Mouse (Mus musculus): ENCODE results near the gene Fam213b. TPM values are rescaled to one million over a fixed set of nuclear protein-coding genes. Genes with fewer than 3 reads are reported as not detected.

Gene Fam213b
- total RNA-seq, 2 experiments from 2014 or later, result 0.94 TPM; not detected in 1

DNA sequence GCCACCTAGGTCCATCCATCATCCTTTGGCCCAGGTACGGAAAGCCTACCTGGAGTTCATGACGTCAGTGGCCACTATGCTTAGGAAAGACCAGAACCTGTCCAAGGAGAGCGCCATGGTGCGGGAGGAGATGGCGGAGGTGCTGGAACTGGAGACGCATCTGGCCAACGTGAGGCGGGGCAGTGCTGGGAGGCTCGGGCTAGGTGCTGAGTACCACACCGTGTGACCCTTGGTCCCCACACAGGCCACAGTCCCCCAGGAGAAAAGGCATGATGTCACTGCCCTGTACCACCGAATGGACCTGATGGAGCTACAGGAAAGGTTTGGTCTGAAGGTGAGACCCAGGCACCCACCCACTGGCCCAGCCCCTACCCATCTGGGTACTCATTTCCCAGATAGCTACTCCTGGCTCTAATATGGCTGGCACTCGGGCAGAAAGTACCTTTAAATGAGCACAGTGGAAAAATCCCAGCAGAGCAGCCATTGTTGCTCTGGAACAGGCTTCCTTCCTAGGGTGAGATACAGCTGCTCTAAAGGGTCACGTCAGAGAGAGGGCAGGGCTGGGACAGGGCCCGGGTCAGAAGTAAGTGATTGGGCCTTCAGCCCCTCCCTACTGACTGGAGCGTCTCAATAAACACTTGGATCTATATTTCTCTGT lies 11.2 kb downstream of the Fam213b start:
- no peak for ATAC-seq (replicated peaks; ENCODE audit: low FRiP score, low TSS enrichment, poor library complexity, severe bottlenecking)

DNA sequence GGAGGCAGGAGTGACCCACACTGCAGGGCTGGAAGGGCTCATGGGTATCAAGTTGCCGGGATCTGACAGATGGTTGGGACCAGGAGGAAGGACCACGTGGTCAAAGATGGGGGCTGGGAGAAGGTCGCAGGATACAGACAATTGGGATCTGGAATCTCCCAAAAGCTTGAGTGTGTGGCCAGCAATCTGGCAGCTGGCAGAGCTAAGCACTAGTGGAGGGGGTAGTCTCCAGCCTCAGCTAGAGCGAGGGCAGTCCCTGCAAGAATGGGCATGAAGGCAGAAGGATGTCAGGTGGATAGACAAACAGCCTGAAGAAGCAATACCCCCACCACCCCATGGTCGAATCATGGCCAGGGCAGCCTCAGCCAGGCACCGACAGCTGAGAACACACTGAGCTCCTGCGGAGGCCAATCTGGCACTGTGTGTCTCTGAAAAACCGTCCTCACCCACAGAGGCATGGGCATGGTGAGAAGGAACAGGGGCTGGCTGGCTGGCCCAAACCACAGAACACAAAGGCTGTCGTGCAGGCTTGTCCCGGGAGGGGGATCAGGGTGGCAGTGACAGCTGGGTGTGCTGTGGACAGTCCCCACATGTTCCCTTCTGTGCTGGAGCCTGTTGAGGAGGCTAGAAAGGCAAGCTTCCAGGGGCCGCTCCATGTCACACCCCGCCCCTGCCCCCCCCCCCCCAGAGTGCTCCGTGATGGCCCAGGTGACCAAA lies 11.9 kb downstream of the Fam213b start:
- ATAC-seq (replicated peaks; ENCODE audit: low FRiP score, low TSS enrichment, poor library complexity, severe bottlenecking), result no peak

DNA sequence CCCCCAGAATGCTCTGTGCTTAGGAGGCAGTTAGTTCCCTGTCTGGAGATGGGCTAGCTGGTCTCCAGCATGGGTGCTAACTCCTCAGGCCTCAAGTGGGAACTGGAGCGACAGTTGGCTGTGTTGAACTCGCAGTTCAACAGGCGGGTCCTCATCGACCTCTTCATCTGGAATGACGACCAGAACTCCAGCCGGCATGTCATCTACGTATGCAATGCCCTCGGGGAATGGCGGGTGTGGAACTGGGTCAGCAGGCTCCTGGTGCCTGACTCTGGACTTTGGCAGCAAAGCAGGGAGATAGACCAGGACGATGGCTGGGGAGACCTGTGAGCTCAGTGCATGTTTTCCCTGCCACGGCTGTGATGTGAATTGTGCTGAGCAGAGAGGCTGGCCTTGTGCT lies 13.5 kb downstream of the Fam213b start:
- ATAC-seq (replicated peaks; ENCODE audit: low FRiP score, low TSS enrichment, poor library complexity, severe bottlenecking), result no peak

DNA sequence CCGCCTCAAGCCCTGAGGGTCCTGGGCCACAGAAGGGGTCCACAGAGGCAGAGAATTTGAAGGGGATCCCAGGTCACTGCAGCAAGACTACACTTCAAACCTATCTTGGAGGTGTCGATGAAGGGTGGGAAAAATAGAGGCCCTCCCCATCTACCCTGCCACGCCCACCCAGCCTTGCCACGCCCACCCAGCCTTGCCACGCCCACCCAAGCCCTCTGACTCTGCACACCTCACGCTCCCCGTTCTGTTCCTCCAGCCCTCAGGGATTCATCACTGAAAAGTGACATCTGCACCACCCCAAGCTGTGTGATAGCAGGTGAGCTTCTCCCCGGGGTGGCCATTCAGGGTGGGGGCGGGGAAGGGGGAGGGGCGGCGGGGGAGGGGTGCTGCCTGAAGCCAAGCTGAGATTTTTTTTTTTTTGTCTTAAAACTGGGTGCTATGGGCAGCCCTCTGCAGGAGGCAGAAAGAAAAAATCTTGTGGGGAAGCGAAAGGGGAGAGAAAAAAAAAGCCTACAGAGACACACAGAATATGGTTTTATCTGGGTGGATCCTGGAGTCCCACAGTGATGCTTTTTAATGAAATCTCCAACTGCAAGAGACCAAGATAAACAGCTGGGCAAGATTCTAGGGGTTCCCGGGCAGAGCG lies 16.8 kb downstream of the Fam213b start:
- 0 out of 2 replicates have a peak, but pooled peaks have one; percentile 13 for ATAC-seq (replicated peaks; ENCODE audit: low FRiP score, low TSS enrichment, poor library complexity, severe bottlenecking)

DNA sequence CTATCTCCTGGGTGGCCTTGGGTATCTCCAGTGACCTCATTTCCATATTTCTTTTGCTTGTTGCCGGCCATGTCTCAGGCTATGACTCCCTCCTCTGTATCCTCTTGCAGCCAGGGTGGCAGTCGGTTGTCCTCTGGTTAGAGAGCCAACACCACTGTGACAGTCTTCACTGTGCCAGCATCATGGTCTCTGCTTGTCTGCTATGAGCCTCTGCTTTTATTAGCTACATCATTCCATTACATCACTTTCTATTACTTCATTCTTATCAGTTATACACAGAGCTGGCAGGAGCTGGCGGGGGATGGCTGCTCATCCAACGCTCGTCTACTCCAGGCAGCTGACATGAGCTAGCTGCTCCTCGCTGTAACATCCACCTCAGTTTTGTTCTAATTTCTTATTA lies 18.2 kb downstream of the Fam213b start:
- ATAC-seq (replicated peaks; ENCODE audit: low FRiP score, low TSS enrichment, poor library complexity, severe bottlenecking), result peak; percentile 86

DNA sequence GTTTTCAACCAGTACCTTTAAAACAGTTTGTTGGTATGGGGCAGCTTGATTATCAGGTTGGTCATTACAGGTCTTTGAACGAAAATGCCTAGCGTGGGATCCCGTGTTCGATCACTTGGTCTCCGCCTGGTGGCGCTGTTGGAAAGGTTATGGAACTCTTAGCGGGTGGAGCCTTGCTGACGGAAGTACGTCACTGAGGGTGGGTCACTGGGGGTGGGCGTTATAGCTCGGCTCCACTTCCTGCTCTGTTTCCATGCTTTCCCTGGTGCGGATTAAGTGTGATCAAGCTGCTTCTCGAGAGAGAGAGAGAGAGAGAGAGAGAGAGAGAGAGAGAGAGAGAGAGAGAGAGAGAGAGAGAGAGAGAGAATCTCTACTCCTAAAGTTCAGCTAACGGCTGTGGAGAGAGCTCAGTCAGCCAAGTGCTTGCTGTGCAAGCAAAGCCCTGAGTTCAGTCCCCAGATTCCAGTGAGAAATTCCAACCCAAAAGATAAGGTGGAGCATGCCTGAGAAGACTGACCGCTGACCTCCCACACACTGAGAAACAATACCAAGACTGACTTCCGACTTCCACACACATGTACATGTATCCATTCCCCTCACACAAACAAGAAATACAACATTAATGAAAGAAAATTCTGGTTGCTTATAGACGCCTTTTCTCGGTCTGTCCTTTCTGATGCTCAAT lies 20.9 kb downstream of the Fam213b start:
- ATAC-seq (replicated peaks; ENCODE audit: low FRiP score, low TSS enrichment, poor library complexity, severe bottlenecking), result peak; percentile 73

DNA sequence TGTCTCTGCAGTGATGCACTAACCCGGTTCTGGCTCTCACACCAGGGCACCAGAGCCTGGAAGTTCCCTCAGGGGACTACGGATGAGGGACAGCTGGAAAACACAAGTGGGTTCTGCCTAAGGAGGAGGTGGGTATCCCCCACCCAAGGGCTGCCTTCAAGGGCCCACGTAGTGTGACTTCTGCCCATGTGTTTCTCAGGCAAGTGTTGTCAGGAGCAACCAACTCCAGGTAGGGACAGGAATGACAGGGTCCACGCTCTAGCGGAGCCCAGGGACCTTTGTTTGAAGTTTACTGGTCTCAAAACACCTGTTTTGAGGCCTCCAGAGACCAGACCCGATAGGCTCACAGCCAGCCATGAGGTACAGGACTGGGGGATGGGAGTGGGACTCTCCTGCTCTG lies 25.7 kb downstream of the Fam213b start:
- ATAC-seq (replicated peaks; ENCODE audit: low FRiP score, low TSS enrichment, poor library complexity, severe bottlenecking), result no peak

DNA sequence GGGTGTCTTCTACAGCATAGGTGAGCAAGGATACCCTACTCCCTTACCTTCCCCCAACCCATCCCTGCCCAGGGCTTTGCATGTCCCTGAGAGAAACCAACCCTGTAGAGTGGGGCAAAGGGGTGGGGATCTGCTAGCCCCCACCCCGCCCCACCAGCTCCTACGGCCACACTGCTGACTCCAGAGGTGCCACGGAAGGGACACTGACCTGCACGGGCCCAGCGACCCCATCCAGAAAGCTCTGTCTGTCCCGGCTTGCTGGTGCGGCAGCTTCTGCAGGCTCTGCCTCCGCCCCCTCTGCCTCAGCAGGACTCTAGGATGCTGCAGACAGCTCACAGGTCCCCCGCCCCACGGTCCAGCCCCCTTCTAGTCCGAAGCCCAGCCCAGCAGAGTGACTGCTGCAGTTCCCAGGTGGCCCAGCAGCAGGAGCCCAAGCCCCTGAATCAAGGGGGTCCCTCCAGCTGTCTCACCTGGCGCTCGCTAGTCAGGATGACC lies 27.1 kb downstream of the Fam213b start:
- peak; percentile 41; the same call in 1 of the 2 replicates for ATAC-seq (replicated peaks; ENCODE audit: low FRiP score, low TSS enrichment, poor library complexity, severe bottlenecking)

DNA sequence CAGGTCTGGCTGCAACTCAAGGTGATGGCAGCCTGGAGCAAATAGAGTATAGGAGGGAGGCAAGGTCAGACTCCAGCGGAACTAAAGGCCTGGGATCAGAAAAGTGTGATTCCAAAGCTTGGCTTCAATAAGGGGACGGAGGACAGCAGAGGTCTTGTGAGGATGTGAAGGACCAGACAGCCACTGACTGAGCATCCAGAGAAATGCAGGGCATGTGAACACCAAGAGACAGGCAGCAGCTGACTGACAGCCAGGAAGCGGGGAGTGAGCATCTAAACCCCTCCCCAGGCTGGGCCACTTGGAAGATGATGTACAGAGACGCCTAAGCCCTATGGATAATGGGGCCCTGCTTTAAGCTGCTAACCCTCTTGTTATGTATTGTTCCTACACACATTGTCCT lies 28.2 kb downstream of the Fam213b start:
- no peak for ATAC-seq (replicated peaks; ENCODE audit: low FRiP score, low TSS enrichment, poor library complexity, severe bottlenecking)

DNA sequence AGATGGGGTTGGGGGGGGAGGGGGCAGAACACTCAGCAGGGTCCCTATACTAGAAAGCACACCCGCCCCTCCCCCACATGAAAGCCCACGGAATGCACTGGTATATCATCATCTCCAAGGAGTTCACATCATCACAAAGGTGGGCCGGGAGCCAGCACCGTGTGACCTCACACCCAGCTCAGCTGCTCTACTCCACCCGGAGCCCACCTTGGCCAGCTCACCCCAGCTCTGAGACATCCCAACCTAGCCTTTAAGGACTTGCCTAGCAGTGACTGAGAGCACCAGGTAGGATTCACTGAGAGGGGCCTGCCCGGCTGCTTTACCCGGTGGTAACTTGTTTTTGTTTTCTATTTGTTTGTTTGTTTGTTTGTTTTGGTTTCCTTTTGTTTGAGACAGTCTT lies 29.5 kb downstream of the Fam213b start, which contains the start of gene Mmel1:
TSS of gene Mmel1 (plus strand) at position 146 of the 400 bp plus-strand sequence.
- ATAC-seq (replicated peaks; ENCODE audit: low FRiP score, low TSS enrichment, poor library complexity, severe bottlenecking), result no peak

DNA sequence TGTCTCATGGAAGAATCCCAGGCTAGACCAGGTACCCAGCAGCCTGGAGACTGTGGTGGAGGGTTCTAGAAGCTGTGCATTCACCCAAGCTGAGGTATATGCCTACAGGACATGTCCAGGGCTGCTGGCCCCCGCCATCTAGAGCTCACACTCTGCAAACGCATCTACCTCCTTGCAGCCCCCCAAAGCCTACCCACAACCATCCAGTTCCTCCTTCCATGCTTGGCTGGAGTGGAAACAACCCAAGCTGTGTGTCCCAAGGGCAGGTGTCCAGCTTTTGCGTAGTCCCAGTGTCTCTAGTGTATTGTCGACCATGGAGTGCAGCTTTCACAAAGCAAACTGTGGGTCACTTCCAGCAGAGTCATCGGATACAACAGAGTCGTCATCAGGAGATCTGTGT lies 31.7 kb downstream of the Fam213b start:
- ATAC-seq (replicated peaks; ENCODE audit: low FRiP score, low TSS enrichment, poor library complexity, severe bottlenecking), result no peak

DNA sequence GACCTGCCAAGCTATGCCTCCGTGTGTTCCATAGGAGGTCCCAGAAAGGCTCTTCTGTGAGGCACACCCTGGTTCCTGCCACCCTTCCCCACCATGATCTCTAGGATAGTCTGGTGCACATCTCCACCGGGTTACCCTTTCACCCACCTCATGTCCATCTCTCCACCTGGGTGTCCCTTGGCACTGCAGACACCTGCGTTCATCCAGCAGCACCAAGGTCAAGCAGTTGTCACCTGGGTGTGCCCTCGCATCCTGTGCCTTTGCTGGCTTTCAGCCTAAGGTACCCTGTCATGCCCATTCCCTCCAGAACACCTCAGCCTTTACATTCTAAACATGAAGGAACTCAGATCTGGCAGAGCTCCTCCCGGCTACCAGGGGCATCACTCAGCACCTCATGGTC lies 32.5 kb downstream of the Fam213b start:
- no peak for ATAC-seq (replicated peaks; ENCODE audit: low FRiP score, low TSS enrichment, poor library complexity, severe bottlenecking)

DNA sequence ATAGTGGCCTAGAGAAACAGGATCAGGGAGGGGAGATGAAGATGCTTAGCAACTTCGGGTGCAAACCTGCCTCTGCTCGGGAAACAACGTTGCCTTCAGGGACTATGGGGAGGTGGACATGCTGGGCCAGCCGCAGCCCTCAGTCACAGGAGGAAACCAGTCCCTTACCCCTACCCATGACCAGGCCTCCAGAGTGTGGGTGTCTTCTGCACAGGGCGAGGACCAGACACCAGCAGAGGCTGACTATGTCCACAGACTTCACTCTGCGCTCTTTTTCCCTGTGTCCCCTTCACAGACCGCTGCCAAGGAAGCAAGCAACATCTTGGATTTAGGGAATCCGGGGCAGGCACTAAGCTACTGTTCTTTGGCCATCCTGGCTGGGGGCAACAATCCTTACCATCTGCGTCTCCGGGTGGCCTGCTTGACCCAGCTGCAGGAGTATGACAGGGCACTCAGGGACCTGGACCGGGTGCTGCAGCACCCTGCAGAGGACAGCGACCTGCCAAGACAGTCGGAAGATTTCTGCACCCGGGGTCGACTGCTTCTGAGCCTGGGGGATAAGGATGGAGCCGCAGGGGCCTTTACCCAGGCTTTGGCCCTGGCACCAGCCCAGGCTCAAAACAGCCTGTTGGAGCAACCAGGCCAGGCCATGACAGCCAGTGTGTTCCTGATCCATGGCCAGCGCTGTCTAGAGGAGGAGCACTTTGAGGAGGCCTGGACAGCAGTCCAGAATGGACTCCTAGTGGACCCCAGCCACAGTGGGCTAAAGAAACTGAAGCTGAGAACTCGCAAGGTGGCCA lies 33.8 kb downstream of the Fam213b start:
- no peak for ATAC-seq (replicated peaks; ENCODE audit: low FRiP score, low TSS enrichment, poor library complexity, severe bottlenecking)

DNA sequence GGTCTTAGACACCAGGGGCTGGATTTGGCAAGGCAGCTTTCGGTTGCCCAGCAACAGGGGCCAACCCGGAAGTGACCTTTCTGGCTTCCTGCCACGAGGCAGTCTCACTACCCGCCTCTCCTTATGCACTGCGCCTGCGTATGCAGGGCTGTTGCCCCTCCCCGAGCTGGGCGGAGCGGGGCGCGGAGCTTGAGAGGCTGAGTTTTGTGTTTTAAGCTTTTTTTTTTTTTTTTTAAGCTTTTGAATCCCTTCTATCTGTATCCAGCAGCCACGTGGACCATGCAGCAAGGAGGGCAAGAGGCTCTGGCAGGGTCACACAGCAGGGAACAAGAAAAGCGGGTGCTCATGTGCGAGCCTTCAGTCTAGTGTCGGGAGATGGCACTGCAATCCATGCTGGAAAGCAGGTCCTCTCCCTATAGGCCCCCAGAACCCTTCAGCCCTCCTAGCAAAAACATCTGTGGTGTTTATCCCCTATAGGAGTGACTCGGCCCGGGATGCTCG lies 34.6 kb downstream of the Fam213b start:
- ATAC-seq (replicated peaks; ENCODE audit: low FRiP score, low TSS enrichment, poor library complexity, severe bottlenecking), result peak; percentile 77

DNA sequence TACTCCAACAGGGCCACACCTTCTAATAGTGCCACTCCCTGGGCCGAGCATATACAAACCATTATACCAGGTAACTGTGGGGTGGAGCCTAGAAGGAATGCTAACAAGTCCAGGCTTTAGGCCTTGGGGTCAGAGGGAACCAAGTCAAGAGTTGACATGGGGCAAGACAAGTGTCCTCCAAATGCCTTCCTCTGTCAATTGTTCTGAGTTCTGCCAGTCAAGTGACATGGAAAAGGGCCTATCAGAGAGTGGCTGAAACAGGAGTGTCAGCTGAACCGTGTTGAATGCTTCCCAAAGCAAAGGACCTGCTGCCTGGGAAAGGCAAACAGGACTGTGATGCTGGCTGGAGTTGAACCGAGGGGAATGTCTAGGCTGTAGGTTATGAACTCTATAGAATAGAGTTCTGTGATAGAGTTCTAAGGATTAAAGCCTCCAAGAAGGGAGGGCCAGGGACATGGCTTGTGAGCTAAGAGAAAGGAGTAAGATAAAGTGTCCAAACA lies 35.4 kb downstream of the Fam213b start:
- no peak for ATAC-seq (replicated peaks; ENCODE audit: low FRiP score, low TSS enrichment, poor library complexity, severe bottlenecking)

DNA sequence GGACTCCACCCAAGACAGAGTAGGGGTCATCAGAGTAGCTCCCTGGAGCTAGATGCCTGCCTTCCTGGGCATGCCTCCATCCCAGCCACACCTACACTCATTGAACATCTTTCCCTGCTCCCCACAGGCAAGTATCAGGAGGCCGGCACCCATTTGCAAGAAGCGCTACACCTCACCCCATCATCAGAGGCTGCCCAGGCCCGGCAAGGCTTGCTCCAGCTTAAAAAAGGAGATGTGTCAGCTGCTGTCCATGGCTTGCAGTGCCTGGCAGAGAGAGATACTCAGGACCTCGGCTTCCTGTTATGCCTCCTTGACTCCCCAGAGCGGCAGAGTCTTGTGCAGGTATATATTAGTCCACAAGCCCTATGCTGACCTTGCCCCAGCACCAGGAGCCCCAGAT lies 37.0 kb downstream of the Fam213b start:
- no peak for ATAC-seq (replicated peaks; ENCODE audit: low FRiP score, low TSS enrichment, poor library complexity, severe bottlenecking)

DNA sequence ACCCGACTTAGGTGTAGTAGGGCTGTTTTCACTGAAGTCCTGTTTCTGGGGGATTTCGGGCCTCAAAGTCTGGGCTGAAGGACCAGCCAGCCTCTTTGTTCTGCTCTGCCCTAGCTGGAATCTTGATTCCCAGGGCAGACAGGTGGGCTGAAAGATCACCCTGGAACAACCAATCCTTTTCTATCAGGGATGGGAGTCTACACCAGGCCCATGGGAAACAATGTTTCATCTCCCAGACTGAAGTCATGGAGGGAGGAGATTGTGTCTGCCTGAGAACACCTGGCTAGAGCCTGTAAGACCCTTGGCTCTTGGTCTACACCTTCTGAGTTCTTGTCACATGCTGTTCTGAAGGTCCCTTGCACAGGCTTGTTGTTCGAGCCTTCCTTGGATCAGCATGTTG lies 40.3 kb downstream of the Fam213b start:
- ATAC-seq (replicated peaks; ENCODE audit: low FRiP score, low TSS enrichment, poor library complexity, severe bottlenecking), result no peak

DNA sequence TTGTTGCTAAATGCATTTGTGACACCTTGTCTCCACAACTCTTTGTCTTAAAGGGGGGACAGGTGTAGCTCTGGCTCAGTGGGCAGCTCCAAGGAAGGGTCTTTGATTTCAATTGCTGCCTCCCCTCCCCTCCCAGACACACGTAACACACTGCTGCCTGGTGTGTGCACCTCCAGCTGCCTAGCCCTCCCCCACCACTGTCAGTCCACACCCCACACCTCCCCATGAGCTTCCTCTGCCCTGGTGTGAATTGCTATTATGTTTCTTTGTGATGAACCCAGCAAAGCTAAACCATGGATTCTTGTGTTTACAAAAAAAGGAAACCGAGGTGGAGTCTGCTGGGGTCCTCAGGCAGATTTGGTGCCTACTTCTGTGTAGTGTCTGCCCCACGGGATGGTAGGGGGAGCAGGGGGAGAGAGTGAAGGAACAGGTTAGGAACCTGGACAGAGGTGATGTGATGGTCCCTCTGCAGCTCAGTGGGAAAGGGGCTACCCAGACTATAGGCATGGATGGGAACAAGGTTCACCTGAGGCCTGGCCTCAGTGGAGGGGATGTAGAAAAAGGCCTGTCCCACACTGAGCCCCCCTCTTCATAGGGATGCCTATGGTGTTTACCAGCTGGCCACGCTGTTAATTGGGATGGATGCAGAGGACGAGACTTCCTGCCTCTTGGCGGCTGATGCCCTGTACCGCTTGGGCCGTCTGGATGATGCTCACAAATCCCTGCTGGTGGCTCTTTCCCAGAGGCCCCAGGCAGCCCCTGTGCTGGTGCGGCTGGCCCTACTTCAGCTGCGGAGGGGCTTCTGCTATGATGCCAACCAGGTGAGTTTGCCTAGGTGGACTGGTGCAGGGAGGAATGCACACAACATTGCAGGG lies 41.3 kb downstream of the Fam213b start:
- no peak for ATAC-seq (replicated peaks; ENCODE audit: low FRiP score, low TSS enrichment, poor library complexity, severe bottlenecking)

All from megakaryocyte-erythroid progenitor cell, adult 5-6 weeks (primary cell).